Comparison of ENCODE assay signal across 8 mouse cellular contexts in genomic region chr7:19363881-19364280, GRCm38 (mm10). TPM values are rescaled to one million over a fixed set of nuclear protein-coding genes. Genes with fewer than 3 reads are reported as not detected.
DNase-seq lines count a peak whose midpoint lies in the region; ATAC-seq lines count a peak whose summit lies in the region.

No protein-coding gene starts in this region.

- DNase-seq in hindbrain, embryonic 11.5 days (ENCODE audit: low spot score): peak; percentile 80
- DNase-seq in T-cell, adult 2 months (ENCODE audit: low spot score): peak; percentile 58
- DNase-seq in embryo, embryonic 10 days (ENCODE audit: low spot score): peak; percentile 82
- peak; percentile 76 for DNase-seq in limb, embryonic 10.5 days (ENCODE audit: low spot score)
- peak; percentile 69 for DNase-seq in neural tube, embryonic 11.5 days (ENCODE audit: low spot score)
- DNase-seq in thymus, postnatal 36 days: peak; percentile 74 to 75

- no peak overlapping the region for H3K27ac ChIP-seq in hindbrain, embryonic 11.5 days (ENCODE audit: low read depth, low read length)
- no peak overlapping the region for H3K27ac ChIP-seq in hindbrain, embryonic 12.5 days
- H3K27ac ChIP-seq in heart, embryonic 16.5 days (ENCODE audit: low read length): peak overlapping the region; percentile 93
- no peak overlapping the region; the same call in 1 of the 2 replicates for H3K27ac ChIP-seq in limb, embryonic 10.5 days
- H3K27ac ChIP-seq in neural tube, embryonic 11.5 days (ENCODE audit: low read depth, low read length): no peak overlapping the region

- no peak for ATAC-seq in hindbrain, embryonic 11.5 days (ENCODE audit: low FRiP score)
- no peak for ATAC-seq in hindbrain, embryonic 12.5 days (ENCODE audit: low FRiP score)
- ATAC-seq in heart, embryonic 16.5 days (replicated peaks; ENCODE audit: extremely low read depth, insufficient read depth, low FRiP score): no peak
- ATAC-seq in neural tube, embryonic 11.5 days (ENCODE audit: insufficient read depth, low FRiP score, low TSS enrichment): no peak

- H3K9me3 ChIP-seq in hindbrain, embryonic 11.5 days (ENCODE audit: control insufficient read depth, low read length): no peaks in the 10 kb centered on the region
- no peaks in the 10 kb centered on the region for H3K9me3 ChIP-seq in hindbrain, embryonic 12.5 days (replicated peaks)
- no peaks in the 10 kb centered on the region for H3K9me3 ChIP-seq in heart, embryonic 16.5 days (replicated peaks; ENCODE audit: control insufficient read depth, low read length)
- H3K9me3 ChIP-seq in limb, embryonic 10.5 days (replicated peaks): no peaks in the 10 kb centered on the region
- H3K9me3 ChIP-seq in neural tube, embryonic 11.5 days (ENCODE audit: control insufficient read depth, low read length): no peaks in the 10 kb centered on the region

- no peak overlapping the region for H3K9ac ChIP-seq in hindbrain, embryonic 11.5 days (ENCODE audit: low read depth, low read length)
- no peak overlapping the region for H3K9ac ChIP-seq in hindbrain, embryonic 12.5 days
- H3K9ac ChIP-seq in heart, embryonic 16.5 days (ENCODE audit: low read length): peak overlapping the region; percentile 59
- H3K9ac ChIP-seq in neural tube, embryonic 11.5 days (ENCODE audit: low read length): no peak overlapping the region

- no peaks in the 10 kb centered on the region for H3K36me3 ChIP-seq in hindbrain, embryonic 11.5 days (ENCODE audit: control insufficient read depth, insufficient read depth, low read length)
- H3K36me3 ChIP-seq in hindbrain, embryonic 12.5 days: no peaks in the 10 kb centered on the region
- 0 out of 2 replicates have a peak, but pooled peaks cover 2% of the 10 kb centered on the region for H3K36me3 ChIP-seq in heart, embryonic 16.5 days (ENCODE audit: control insufficient read depth, insufficient read depth)
- no peaks in the 10 kb centered on the region for H3K36me3 ChIP-seq in limb, embryonic 10.5 days
- no peaks in the 10 kb centered on the region for H3K36me3 ChIP-seq in neural tube, embryonic 11.5 days (ENCODE audit: control insufficient read depth, insufficient read depth, low read length)

- H3K4me3 ChIP-seq in hindbrain, embryonic 11.5 days (ENCODE audit: low read depth, low read length): no peak overlapping the region
- H3K4me3 ChIP-seq in hindbrain, embryonic 12.5 days: no peak overlapping the region
- peak overlapping the region; percentile 6 for H3K4me3 ChIP-seq in heart, embryonic 16.5 days (ENCODE audit: low read length)
- 0 out of 2 replicates have a peak overlapping the region, but pooled peaks have one; percentile 7 for H3K4me3 ChIP-seq in limb, embryonic 10.5 days
- H3K4me3 ChIP-seq in neural tube, embryonic 11.5 days (ENCODE audit: low read depth, low read length): no peak overlapping the region

- H3K4me2 ChIP-seq in hindbrain, embryonic 11.5 days (replicated peaks; ENCODE audit: low read depth, low read length): no peak overlapping the region
- H3K4me2 ChIP-seq in hindbrain, embryonic 12.5 days (replicated peaks): no peak overlapping the region
- H3K4me2 ChIP-seq in heart, embryonic 16.5 days (ENCODE audit: low read depth, low read length): peak overlapping the region; percentile 94
- H3K4me2 ChIP-seq in neural tube, embryonic 11.5 days (ENCODE audit: low read depth): no peak overlapping the region

- WGBS in hindbrain, embryonic 11.5 days: 4% methylated on average over 18 of the region's 18 CpGs
- 3% methylated on average over 15 of the region's 18 CpGs for WGBS in hindbrain, embryonic 12.5 days
- WGBS in heart, embryonic 16.5 days: 7% methylated on average over 18 of the region's 18 CpGs
- 2% methylated on average over 18 of the region's 18 CpGs for WGBS in limb, embryonic 10.5 days
- WGBS in neural tube, embryonic 11.5 days: 4% methylated on average over 18 of the region's 18 CpGs

- peaks cover 10% of the 10 kb centered on the region; the same call in 1 of the 2 replicates for H3K4me1 ChIP-seq in hindbrain, embryonic 11.5 days (replicated peaks; ENCODE audit: control insufficient read depth, insufficient read depth, low read length)
- peaks cover 18% of the 10 kb centered on the region for H3K4me1 ChIP-seq in hindbrain, embryonic 12.5 days
- H3K4me1 ChIP-seq in heart, embryonic 16.5 days (ENCODE audit: control insufficient read depth, insufficient read depth, low read length): peaks cover 24% of the 10 kb centered on the region
- peaks cover 32% of the 10 kb centered on the region for H3K4me1 ChIP-seq in limb, embryonic 10.5 days
- no peaks in the 10 kb centered on the region; the same call in 1 of the 2 replicates for H3K4me1 ChIP-seq in neural tube, embryonic 11.5 days (ENCODE audit: control insufficient read depth, insufficient read depth, low read length)

- peaks cover 4% of the 10 kb centered on the region for H3K27me3 ChIP-seq in hindbrain, embryonic 11.5 days (ENCODE audit: control insufficient read depth, insufficient read depth, low read length)
- peaks cover 23% of the 10 kb centered on the region for H3K27me3 ChIP-seq in hindbrain, embryonic 12.5 days
- no peaks in the 10 kb centered on the region for H3K27me3 ChIP-seq in heart, embryonic 16.5 days (ENCODE audit: control insufficient read depth, insufficient read depth, low read length)
- H3K27me3 ChIP-seq in limb, embryonic 10.5 days (ENCODE audit: low read depth, poor library complexity, severe bottlenecking): peaks cover 35% of the 10 kb centered on the region
- H3K27me3 ChIP-seq in neural tube, embryonic 11.5 days (ENCODE audit: control insufficient read depth, insufficient read depth, low read length): no peaks in the 10 kb centered on the region

RNA-seq across cellular contexts. Expression of gene Ppp1r13l, which starts 4.3 kb away (rescaled TPM):
- 3.2 and 5.0 TPM in 2 replicates for polyA plus RNA-seq in hindbrain, embryonic 11.5 days (2014; fragmentation: Nextera tagmentation; extraction: Ambion mirVana)
- polyA plus RNA-seq in hindbrain, embryonic 12.5 days (2016; fragmentation: Nextera tagmentation; extraction: Ambion mirVana): 4.7 and 5.5 TPM in 2 replicates
- 13.6 and 14.2 TPM in 2 replicates for polyA plus RNA-seq in heart, embryonic 16.5 days (2015; fragmentation: Nextera tagmentation; extraction: Ambion mirVana)
- 6.5 and 7.0 TPM in 2 replicates for polyA plus RNA-seq in limb, embryonic 10.5 days (2016; fragmentation: Nextera tagmentation; extraction: Ambion mirVana)
- polyA plus RNA-seq in neural tube, embryonic 11.5 days (2014; fragmentation: Nextera tagmentation; extraction: Ambion mirVana): 3.4 and 4.7 TPM in 2 replicates

RNA-seq across cellular contexts. Expression of gene Cd3eap, which starts 4.6 kb away (rescaled TPM):
- polyA plus RNA-seq in hindbrain, embryonic 11.5 days (2014; fragmentation: Nextera tagmentation; extraction: Ambion mirVana): 14.7 and 15.2 TPM in 2 replicates
- polyA plus RNA-seq in hindbrain, embryonic 12.5 days (2016; fragmentation: Nextera tagmentation; extraction: Ambion mirVana): 17.3 and 20.4 TPM in 2 replicates
- polyA plus RNA-seq in heart, embryonic 16.5 days (2015; fragmentation: Nextera tagmentation; extraction: Ambion mirVana): 16.2 and 16.7 TPM in 2 replicates
- polyA plus RNA-seq in limb, embryonic 10.5 days (2016; fragmentation: Nextera tagmentation; extraction: Ambion mirVana): 28.3 and 31.4 TPM in 2 replicates
- polyA plus RNA-seq in neural tube, embryonic 11.5 days (2014; fragmentation: Nextera tagmentation; extraction: Ambion mirVana): 17.8 and 18.0 TPM in 2 replicates

RNA-seq across cellular contexts. Expression of gene Ercc2, which starts 17.9 kb away (rescaled TPM):
- 7.7 and 8.7 TPM in 2 replicates for polyA plus RNA-seq in hindbrain, embryonic 11.5 days (2014; fragmentation: Nextera tagmentation; extraction: Ambion mirVana)
- polyA plus RNA-seq in hindbrain, embryonic 12.5 days (2016; fragmentation: Nextera tagmentation; extraction: Ambion mirVana): 21.3 and 24.6 TPM in 2 replicates
- 11.1 and 12.8 TPM in 2 replicates for polyA plus RNA-seq in heart, embryonic 16.5 days (2015; fragmentation: Nextera tagmentation; extraction: Ambion mirVana)
- polyA plus RNA-seq in limb, embryonic 10.5 days (2016; fragmentation: Nextera tagmentation; extraction: Ambion mirVana): 25.6 and 26.6 TPM in 2 replicates
- polyA plus RNA-seq in neural tube, embryonic 11.5 days (2014; fragmentation: Nextera tagmentation; extraction: Ambion mirVana): 12.4 and 14.6 TPM in 2 replicates

RNA-seq across cellular contexts. Expression of gene Ercc1, which starts 19.3 kb away (rescaled TPM):
- 108 and 112 TPM in 2 replicates for polyA plus RNA-seq in hindbrain, embryonic 11.5 days (2014; fragmentation: Nextera tagmentation; extraction: Ambion mirVana)
- 95.6 and 96.8 TPM in 2 replicates for polyA plus RNA-seq in hindbrain, embryonic 12.5 days (2016; fragmentation: Nextera tagmentation; extraction: Ambion mirVana)
- 61.0 and 62.4 TPM in 2 replicates for polyA plus RNA-seq in heart, embryonic 16.5 days (2015; fragmentation: Nextera tagmentation; extraction: Ambion mirVana)
- polyA plus RNA-seq in limb, embryonic 10.5 days (2016; fragmentation: Nextera tagmentation; extraction: Ambion mirVana): 97.8 and 101 TPM in 2 replicates
- polyA plus RNA-seq in neural tube, embryonic 11.5 days (2014; fragmentation: Nextera tagmentation; extraction: Ambion mirVana): 91.8 and 93.3 TPM in 2 replicates

RNA-seq across cellular contexts. Expression of gene Klc3, which starts 40.0 kb away (rescaled TPM):
- 2.3 TPM in 2 replicates for polyA plus RNA-seq in hindbrain, embryonic 11.5 days (2014; fragmentation: Nextera tagmentation; extraction: Ambion mirVana)
- polyA plus RNA-seq in hindbrain, embryonic 12.5 days (2016; fragmentation: Nextera tagmentation; extraction: Ambion mirVana): 3.2 and 4.1 TPM in 2 replicates
- 4.1 and 5.0 TPM in 2 replicates for polyA plus RNA-seq in heart, embryonic 16.5 days (2015; fragmentation: Nextera tagmentation; extraction: Ambion mirVana)
- polyA plus RNA-seq in limb, embryonic 10.5 days (2016; fragmentation: Nextera tagmentation; extraction: Ambion mirVana): 3.3 and 4.4 TPM in 2 replicates
- polyA plus RNA-seq in neural tube, embryonic 11.5 days (2014; fragmentation: Nextera tagmentation; extraction: Ambion mirVana): 3.2 and 3.4 TPM in 2 replicates

Comparison
In these comparisons a context has a peak if more than half of its experiments do, and no peak if none do; other contexts are left out.
1. H3K4me3 ChIP-seq: peak in heart, embryonic 16.5 days (single experiment) and limb, embryonic 10.5 days (single experiment); none in hindbrain, embryonic 11.5 days (single experiment), hindbrain, embryonic 12.5 days (single experiment) and neural tube, embryonic 11.5 days (single experiment).
2. Peak in every context shown above with its lines, with median percentiles within 50 percentile points of each other: DNase-seq.